Mouse (Mus musculus) heart, postnatal 0 days (tissue): ENCODE data around the gene Tmem220.

Experiments used
- CTCF ChIP-seq: IDR thresholded peaks from 2 replicates; pipeline ENCODE4 v1.5.1; 2016; ENCODE audit warnings: antibody characterized with exemption, control low read depth, low read depth
- EP300 ChIP-seq: IDR thresholded peaks from 2 replicates; pipeline ENCODE4 v1.6.1; 2016; ENCODE audit warnings: antibody characterized with exemption, low read depth

DNA sequence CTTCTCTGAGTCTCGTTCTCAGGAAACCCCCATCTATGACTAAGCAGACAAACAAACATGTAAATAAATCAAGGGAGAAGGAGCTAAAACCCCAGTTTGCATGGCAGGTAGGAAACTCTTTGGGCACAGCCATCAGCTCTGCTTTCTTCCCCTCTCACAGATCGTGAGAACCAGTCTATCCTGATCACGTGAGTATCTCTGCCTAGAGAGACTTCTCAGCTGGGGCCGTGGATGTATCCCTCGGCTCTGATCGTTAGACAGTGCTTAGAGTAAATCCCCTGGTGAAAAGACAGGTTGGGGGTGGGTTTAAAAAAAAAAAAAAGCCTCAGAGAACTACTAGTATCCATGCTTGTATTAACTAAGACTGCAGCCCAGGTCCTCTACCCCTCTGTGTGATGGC is 58.3 kb downstream of the Tmem220 start:
- TF ChIP-seq CTCF (no peak), EP300 (no peak)
